Mouse (Mus musculus) embryonic fibroblast, embryonic 13.5 days (primary cell): ENCODE measurements around the gene Vps51.

ENCODE experiments used
- CTCF ChIP-seq: IDR thresholded peaks from 2 replicates; pipeline ENCODE4 v1.5.1; 2011; ENCODE audit warnings: mild to moderate bottlenecking, control low read depth, low read length, moderate library complexity, borderline replicate concordance; ENCODE audit not compliant: insufficient read depth
- POLR2A ChIP-seq: IDR thresholded peaks from 2 replicates; pipeline ENCODE4 v1.6.1; 2011; ENCODE audit warnings: low read depth, mild to moderate bottlenecking, control low read depth, low read length, moderate library complexity

- TF ChIP-seq POLR2A (no peak), CTCF (no peak)
These were observed 8.4 kb upstream of the Vps51 start for GRCm38 (mm10) chr19:6085417-6085879.
